Mouse (Mus musculus) testis, adult 2 months (tissue): ENCODE results near the gene Slain2. TPM values are rescaled to one million over a fixed set of nuclear protein-coding genes. Genes with fewer than 3 reads are reported as not detected.
"Not testable (repeated sequence)": the region's sequence is repeated elsewhere in the genome, so short reads cannot be mapped to it uniquely, and the experiment has no call there.

Source experiments
- H3K27ac ChIP-seq: fragments of 200-500 bp; 2 replicates; pipeline ENCODE4 v1.5.1; 2012; ENCODE audit warnings: low read depth, low read length; ENCODE audit not compliant: control insufficient read depth, insufficient read depth
- H3K27me3 ChIP-seq: fragments of 200-500 bp; 2 replicates; pipeline ENCODE4 v1.6.1; 2012; ENCODE audit warnings: mild to moderate bottlenecking, low read length, moderate library complexity; ENCODE audit not compliant: control insufficient read depth, insufficient read depth
- H3K36me3 ChIP-seq: fragments of 200-500 bp; 2 replicates; pipeline ENCODE4 v1.6.1; 2012; ENCODE audit warnings: mild to moderate bottlenecking, low read length; ENCODE audit not compliant: control insufficient read depth, insufficient read depth
- H3K4me1 ChIP-seq: fragments of 200-500 bp; 2 replicates; pipeline ENCODE4 v1.6.1; 2012; ENCODE audit warnings: low read length; ENCODE audit not compliant: control insufficient read depth, insufficient read depth
- H3K4me3 ChIP-seq: fragments of 200-500 bp; 2 replicates; pipeline ENCODE4 v1.5.1; 2012; ENCODE audit warnings: low read depth, mild to moderate bottlenecking, low read length, moderate library complexity, mixed read lengths; ENCODE audit not compliant: control insufficient read depth
- CTCF ChIP-seq: fragments of 200-500 bp; IDR thresholded peaks from 2 replicates; pipeline ENCODE4 v1.5.1; 2012; ENCODE audit warnings: low read depth, mild to moderate bottlenecking, inconsistent platforms, low read length, moderate library complexity; ENCODE audit not compliant: control insufficient read depth, insufficient read depth, insufficient replicate concordance
- POLR2A ChIP-seq: fragments of 200-500 bp; IDR thresholded peaks from 2 replicates; pipeline ENCODE4 v1.6.1; 2012; ENCODE audit warnings: low read depth, mild to moderate bottlenecking, inconsistent platforms, low read length, moderate library complexity; ENCODE audit not compliant: control insufficient read depth
- polyA plus RNA-seq: library from polyadenylated mRNA; depleted of rRNA; stranded (reverse); fragments of >200 nt; gene quantifications from 2 replicates; pipeline ENCODE4 v1.2.3, GENCODE M21; 2012

The Slain2 gene
- polyA plus RNA-seq, 1 experiment = 180 TPM

GRCm38 (mm10) chr5:72992474-72992873, 78.4 kb downstream of the Slain2 start:
- TF ChIP-seq CTCF (no peak), POLR2A (no peak)
- H3K4me3 ChIP-seq = no peak overlapping the region

GRCm38 (mm10) chr5:72994424-72994823, 80.3 kb downstream of the Slain2 start:
- Histone ChIP-seq H3K4me1 (no peaks in the 10 kb centered on the region; the same call in 1 of the 2 replicates), H3K27ac (no peak overlapping the region), H3K36me3 (no peaks in the 10 kb centered on the region), H3K4me3 (no peak overlapping the region), H3K27me3 (no peaks in the 10 kb centered on the region)
- TF ChIP-seq POLR2A = no peak

More at GRCm38 (mm10) chr5:72992474-72992873, 78.4 kb downstream of the Slain2 start:
- Histone ChIP-seq H3K36me3 (no peaks in the 10 kb centered on the region), H3K27me3 (no peaks in the 10 kb centered on the region), H3K4me1 (no peaks in the 10 kb centered on the region; the same call in 1 of the 2 replicates), H3K27ac (no peak overlapping the region)

- Histone ChIP-seq H3K36me3 (no peaks in the 10 kb centered on the region), H3K27me3 (no peaks in the 10 kb centered on the region), H3K4me3 (no peak overlapping the region), H3K4me1 (no peaks in the 10 kb centered on the region; the same call in 1 of the 2 replicates), H3K27ac (no peak overlapping the region)
- no peak for TF ChIP-seq POLR2A
- TF ChIP-seq CTCF = no peak
These were observed 80.8 kb downstream of the Slain2 start for GRCm38 (mm10) chr5:72994928-72995327.

- no peak for TF ChIP-seq POLR2A
- no peak for TF ChIP-seq CTCF
- no peak overlapping the region for H3K27ac ChIP-seq
- no peaks in the 10 kb centered on the region for H3K27me3 ChIP-seq
- H3K4me1 ChIP-seq = no peaks in the 10 kb centered on the region; the same call in 1 of the 2 replicates
- H3K4me3 ChIP-seq = no peak overlapping the region
- H3K36me3 ChIP-seq = no peaks in the 10 kb centered on the region
These were observed 81.3 kb downstream of the Slain2 start for GRCm38 (mm10) chr5:72995379-72995778.

GRCm38 (mm10) chr5:72998546-72998945, 84.4 kb downstream of the Slain2 start:
- not testable (repeated sequence) for H3K27me3 ChIP-seq, H3K4me3 ChIP-seq, H3K27ac ChIP-seq, H3K4me1 ChIP-seq, H3K36me3 ChIP-seq

- no peak overlapping the region for H3K27ac ChIP-seq
- H3K4me1 ChIP-seq = peaks cover 4% of the 10 kb centered on the region; the same call in 1 of the 2 replicates
- TF ChIP-seq POLR2A = no peak
- no peak for TF ChIP-seq CTCF
- no peak overlapping the region for H3K4me3 ChIP-seq
- H3K27me3 ChIP-seq = no peaks in the 10 kb centered on the region
- H3K36me3 ChIP-seq = no peaks in the 10 kb centered on the region
These were observed 89.9 kb downstream of the Slain2 start for GRCm38 (mm10) chr5:73004046-73004445.

GRCm38 (mm10) chr5:73006784-73007581, 92.9 kb downstream of the Slain2 start, which contains the start of gene Slc10a4:
TSS of gene Slc10a4 (plus strand) at chr5:73006883.
- Histone ChIP-seq H3K4me3 (peak within 1 kb of the TSS; percentile 24), H3K4me1 (peaks cover 4% of the 10 kb centered on the region; the same call in 1 of the 2 replicates), H3K27me3 (no peaks in the 10 kb centered on the region), H3K27ac (no peak within 1 kb of the TSS), H3K36me3 (no peaks in the 10 kb centered on the region)
- TF ChIP-seq CTCF (no peak), POLR2A (no peak)
